Mouse (Mus musculus): Measurements from ENCODE around the gene Gpn2. TPM values are rescaled to one million over a fixed set of nuclear protein-coding genes. Genes with fewer than 3 reads are reported as not detected.
A peak's percentile ranks its signal among the peaks of the same experiment; 100 is the strongest.

Gene Gpn2
- total and polyA plus RNA-seq, 2 experiments from 2014 or later = 8.6 to 8.9 TPM

- H3K27me3 ChIP-seq (ENCODE audit: control insufficient read depth, insufficient read depth, low read length) = peaks cover 21% of the 10 kb centered on the region
- ATAC-seq (ENCODE audit: insufficient read depth, low read depth) (no peak), DNase-seq (ENCODE audit: low spot score) (no peak)
- H3K4me3 ChIP-seq (ENCODE audit: low read depth, low read length) = no peak overlapping the region
- peaks cover 13% of the 10 kb centered on the region for H3K36me3 ChIP-seq (replicated peaks; ENCODE audit: control insufficient read depth, insufficient read depth, low read length)
- H3K9me3 ChIP-seq (replicated peaks; ENCODE audit: control insufficient read depth, low read length) = no peaks in the 10 kb centered on the region
- no peak overlapping the region for H3K4me2 ChIP-seq (ENCODE audit: low read depth, low read length)
- TF ChIP-seq CTCF (IDR thresholded peaks at IDR 0.05; ENCODE audit: low read depth) (no peak), EP300 (IDR thresholded peaks at IDR 0.05; ENCODE audit: low read depth) (no peak)
- H3K4me1 ChIP-seq (ENCODE audit: control insufficient read depth, insufficient read depth) = peaks cover 9% of the 10 kb centered on the region
- no peak overlapping the region for H3K27ac ChIP-seq (ENCODE audit: low read depth)
- WGBS = 76% methylated on average over 5 of the region's 5 CpGs
- H3K9ac ChIP-seq (replicated peaks; ENCODE audit: low read depth, low read length) = no peak overlapping the region
These were observed 18.9 kb downstream of the Gpn2 start for GRCm38 (mm10) chr4:133603056-133603455.

- no peaks in the 10 kb centered on the region for H3K9me3 ChIP-seq (replicated peaks; ENCODE audit: control insufficient read depth, low read length)
- H3K27me3 ChIP-seq (ENCODE audit: control insufficient read depth, insufficient read depth, low read length) = peaks cover 18% of the 10 kb centered on the region
- peaks cover 9% of the 10 kb centered on the region for H3K4me1 ChIP-seq (ENCODE audit: control insufficient read depth, insufficient read depth)
- WGBS = 70% methylated on average over 7 of the region's 7 CpGs
- ATAC-seq (ENCODE audit: insufficient read depth, low read depth) (no peak), DNase-seq (ENCODE audit: low spot score) (no peak)
- H3K27ac ChIP-seq (ENCODE audit: low read depth) = no peak overlapping the region
- H3K36me3 ChIP-seq (replicated peaks; ENCODE audit: control insufficient read depth, insufficient read depth, low read length) = peaks cover 21% of the 10 kb centered on the region
- TF ChIP-seq CTCF (IDR thresholded peaks at IDR 0.05; ENCODE audit: low read depth) = no peak
- no peak for TF ChIP-seq EP300 (IDR thresholded peaks at IDR 0.05; ENCODE audit: low read depth)
- no peak overlapping the region for H3K9ac ChIP-seq (replicated peaks; ENCODE audit: low read depth, low read length)
- H3K4me3 ChIP-seq (ENCODE audit: low read depth, low read length) = no peak overlapping the region
- no peak overlapping the region for H3K4me2 ChIP-seq (ENCODE audit: low read depth, low read length)
These were observed 20.0 kb downstream of the Gpn2 start for GRCm38 (mm10) chr4:133604175-133604574.

GRCm38 (mm10) chr4:133604856-133605255, 20.7 kb downstream of the Gpn2 start:
- Histone ChIP-seq H3K27me3 (ENCODE audit: control insufficient read depth, insufficient read depth, low read length) (peaks cover 17% of the 10 kb centered on the region), H3K4me2 (ENCODE audit: low read depth, low read length) (no peak overlapping the region), H3K9ac (replicated peaks; ENCODE audit: low read depth, low read length) (no peak overlapping the region), H3K27ac (ENCODE audit: low read depth) (no peak overlapping the region), H3K9me3 (replicated peaks; ENCODE audit: control insufficient read depth, low read length) (no peaks in the 10 kb centered on the region), H3K36me3 (replicated peaks; ENCODE audit: control insufficient read depth, insufficient read depth, low read length) (peaks cover 21% of the 10 kb centered on the region), H3K4me3 (ENCODE audit: low read depth, low read length) (no peak overlapping the region), H3K4me1 (ENCODE audit: control insufficient read depth, insufficient read depth) (peaks cover 9% of the 10 kb centered on the region)
- WGBS = 67% methylated on average over 6 of the region's 6 CpGs
- ATAC-seq (ENCODE audit: insufficient read depth, low read depth) (no peak), DNase-seq (ENCODE audit: low spot score) (no peak)
- TF ChIP-seq EP300 (IDR thresholded peaks at IDR 0.05; ENCODE audit: low read depth) (no peak), CTCF (IDR thresholded peaks at IDR 0.05; ENCODE audit: low read depth) (no peak)

GRCm38 (mm10) chr4:133605330-133605729, 21.2 kb downstream of the Gpn2 start:
- Histone ChIP-seq H3K4me3 (ENCODE audit: low read depth, low read length) (no peak overlapping the region), H3K4me1 (ENCODE audit: control insufficient read depth, insufficient read depth) (peaks cover 5% of the 10 kb centered on the region; the same call in 1 of the 2 replicates), H3K9me3 (replicated peaks; ENCODE audit: control insufficient read depth, low read length) (no peaks in the 10 kb centered on the region), H3K36me3 (replicated peaks; ENCODE audit: control insufficient read depth, insufficient read depth, low read length) (peaks cover 21% of the 10 kb centered on the region), H3K4me2 (ENCODE audit: low read depth, low read length) (no peak overlapping the region), H3K27ac (ENCODE audit: low read depth) (no peak overlapping the region), H3K9ac (replicated peaks; ENCODE audit: low read depth, low read length) (no peak overlapping the region), H3K27me3 (ENCODE audit: control insufficient read depth, insufficient read depth, low read length) (peaks cover 12% of the 10 kb centered on the region)
- 58% methylated on average over 9 of the region's 9 CpGs for WGBS
- ATAC-seq (ENCODE audit: insufficient read depth, low read depth) (no peak), DNase-seq (ENCODE audit: low spot score) (no peak)
- TF ChIP-seq CTCF (IDR thresholded peaks at IDR 0.05; ENCODE audit: low read depth) = no peak

GRCm38 (mm10) chr4:133607284-133607683, 23.1 kb downstream of the Gpn2 start:
- peaks cover 26% of the 10 kb centered on the region for H3K36me3 ChIP-seq (replicated peaks; ENCODE audit: control insufficient read depth, insufficient read depth, low read length)

GRCm38 (mm10) chr4:133609719-133610118, 25.6 kb downstream of the Gpn2 start:
- no peaks in the 10 kb centered on the region for H3K9me3 ChIP-seq (replicated peaks; ENCODE audit: control insufficient read depth, low read length)
- H3K4me3 ChIP-seq (ENCODE audit: low read depth, low read length) = no peak overlapping the region
- H3K9ac ChIP-seq (replicated peaks; ENCODE audit: low read depth, low read length) = no peak overlapping the region
- H3K36me3 ChIP-seq (replicated peaks; ENCODE audit: control insufficient read depth, insufficient read depth, low read length) = peaks cover 28% of the 10 kb centered on the region
- no peak overlapping the region for H3K4me2 ChIP-seq (ENCODE audit: low read depth, low read length)
- DNase-seq (ENCODE audit: low spot score) = no peak
- WGBS = 16% methylated on average over 6 of the region's 6 CpGs
- no peak overlapping the region for H3K27ac ChIP-seq (ENCODE audit: low read depth)
- peak; percentile 70 for ATAC-seq (ENCODE audit: insufficient read depth, low read depth)
- no peaks in the 10 kb centered on the region for H3K27me3 ChIP-seq (ENCODE audit: control insufficient read depth, insufficient read depth, low read length)
- H3K4me1 ChIP-seq (ENCODE audit: control insufficient read depth, insufficient read depth) = no peaks in the 10 kb centered on the region
- TF ChIP-seq CTCF (IDR thresholded peaks at IDR 0.05; ENCODE audit: low read depth) (peak; percentile 87), EP300 (IDR thresholded peaks at IDR 0.05; ENCODE audit: low read depth) (no peak)

More at GRCm38 (mm10) chr4:133607284-133607683, 23.1 kb downstream of the Gpn2 start:
- TF ChIP-seq CTCF (IDR thresholded peaks at IDR 0.05; ENCODE audit: low read depth) = no peak
- no peak for TF ChIP-seq EP300 (IDR thresholded peaks at IDR 0.05; ENCODE audit: low read depth)
- Histone ChIP-seq H3K27ac (ENCODE audit: low read depth) (no peak overlapping the region), H3K27me3 (ENCODE audit: control insufficient read depth, insufficient read depth, low read length) (peaks cover 5% of the 10 kb centered on the region), H3K9me3 (replicated peaks; ENCODE audit: control insufficient read depth, low read length) (no peaks in the 10 kb centered on the region), H3K4me2 (ENCODE audit: low read depth, low read length) (no peak overlapping the region), H3K4me3 (ENCODE audit: low read depth, low read length) (no peak overlapping the region), H3K4me1 (ENCODE audit: control insufficient read depth, insufficient read depth) (no peaks in the 10 kb centered on the region), H3K9ac (replicated peaks; ENCODE audit: low read depth, low read length) (no peak overlapping the region)
- no peak for DNase-seq (ENCODE audit: low spot score)
- ATAC-seq (ENCODE audit: insufficient read depth, low read depth) = no peak
- 91% methylated on average over 7 of the region's 10 CpGs for WGBS

Measured in heart, postnatal 0 days (tissue).